Mouse (Mus musculus): ENCODE results near the gene Peak1. TPM values are rescaled to one million over a fixed set of nuclear protein-coding genes. Genes with fewer than 3 reads are reported as not detected.

Gene Peak1
- polyA plus RNA-seq, 1 experiment = 0.01 TPM

DNA sequence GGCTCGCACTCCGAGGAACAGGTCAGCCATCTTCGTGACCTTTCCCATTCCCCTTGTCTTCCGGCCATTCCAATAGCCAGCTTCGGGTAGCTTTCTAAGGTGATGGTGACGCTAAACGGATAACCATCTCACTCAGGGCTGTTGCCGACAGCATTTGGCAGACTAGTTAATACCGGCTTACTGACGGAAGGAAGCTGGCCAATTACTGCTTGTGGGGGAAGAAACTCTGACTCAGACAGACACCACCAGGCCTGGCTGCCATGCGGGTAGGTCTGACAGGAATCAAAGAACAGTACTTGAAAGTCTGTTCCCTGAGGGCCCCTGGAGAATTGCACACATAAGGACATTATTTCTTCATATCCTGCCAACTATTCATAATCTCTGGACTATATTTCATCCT lies 212.5 kb downstream of the Peak1 start:
- no peak for TF ChIP-seq GATA1 (IDR thresholded peaks at IDR 0.05; ENCODE audit: low read length)

DNA sequence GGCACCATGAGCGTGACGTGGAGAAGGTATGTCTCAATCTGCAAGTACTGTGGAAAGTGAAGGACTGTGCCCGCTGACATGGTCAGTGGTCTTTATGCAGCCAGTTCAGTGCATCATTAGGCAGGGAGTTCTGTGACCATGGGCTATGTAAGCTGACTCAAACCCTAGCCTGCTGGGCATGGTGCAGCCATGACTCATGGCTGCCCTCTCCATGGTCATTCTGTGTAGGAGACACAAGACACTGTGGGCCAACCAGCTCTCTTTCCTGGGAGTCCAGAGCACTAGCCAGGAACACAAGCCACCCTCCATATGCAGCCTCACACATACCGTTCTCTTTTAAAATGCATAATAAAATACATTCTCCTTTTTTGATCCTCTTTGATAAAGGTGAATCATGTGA lies 213.6 kb downstream of the Peak1 start:
- no peaks in the 10 kb centered on the region for H3K9me3 ChIP-seq (ENCODE audit: control insufficient read depth, low read length)
- no peak overlapping the region for H3K4me3 ChIP-seq (replicated peaks)
- TF ChIP-seq GATA1 (IDR thresholded peaks at IDR 0.05; ENCODE audit: low read length) = no peak
- no peak for TF ChIP-seq TAL1 (IDR thresholded peaks at IDR 0.05; ENCODE audit: low read length)
- peaks cover 14% of the 10 kb centered on the region for H3K36me3 ChIP-seq (ENCODE audit: control insufficient read depth)
- H3K27me3 ChIP-seq (ENCODE audit: control insufficient read depth) = no peaks in the 10 kb centered on the region
- H3K4me1 ChIP-seq (ENCODE audit: control insufficient read depth) = no peaks in the 10 kb centered on the region

More for the DNA sequence above, 212.5 kb downstream of the Peak1 start:
- Histone ChIP-seq H3K36me3 (ENCODE audit: control insufficient read depth) (peaks cover 14% of the 10 kb centered on the region), H3K4me3 (replicated peaks) (no peak overlapping the region), H3K9me3 (ENCODE audit: control insufficient read depth, low read length) (no peaks in the 10 kb centered on the region), H3K4me1 (ENCODE audit: control insufficient read depth) (no peaks in the 10 kb centered on the region), H3K27me3 (ENCODE audit: control insufficient read depth) (no peaks in the 10 kb centered on the region)

GRCm38 (mm10) chr9:56200645-56201314 lies 217.1 kb downstream of the Peak1 start:
- Histone ChIP-seq H3K27me3 (ENCODE audit: control insufficient read depth) (no peaks in the 10 kb centered on the region), H3K36me3 (ENCODE audit: control insufficient read depth) (peaks cover 2% of the 10 kb centered on the region; the same call in 1 of the 2 replicates), H3K4me3 (replicated peaks) (no peak overlapping the region), H3K4me1 (ENCODE audit: control insufficient read depth) (no peaks in the 10 kb centered on the region), H3K9me3 (ENCODE audit: control insufficient read depth, low read length) (no peaks in the 10 kb centered on the region)
- TF ChIP-seq TAL1 (IDR thresholded peaks at IDR 0.05; ENCODE audit: low read length) (no peak), GATA1 (IDR thresholded peaks at IDR 0.05; ENCODE audit: low read length) (no peak)

DNA sequence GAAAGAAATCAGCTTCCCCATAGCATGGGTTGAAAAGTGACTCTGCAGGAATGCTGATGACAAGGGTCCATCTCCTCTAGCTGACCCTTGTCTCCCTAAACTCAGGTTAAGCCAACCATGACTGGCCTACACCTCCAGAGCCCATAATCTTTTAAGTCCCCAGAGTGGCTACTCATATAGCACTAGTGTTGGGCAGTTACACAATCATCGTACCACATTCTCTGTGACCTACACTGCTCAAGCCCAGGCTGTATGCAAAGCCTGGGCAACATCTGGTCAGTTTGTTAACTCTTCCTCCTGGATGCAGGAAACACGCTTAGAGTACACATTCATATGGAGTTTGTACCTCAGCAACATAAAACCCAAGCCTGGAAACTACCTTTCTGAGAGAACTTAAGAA lies 217.7 kb downstream of the Peak1 start:
- H3K9me3 ChIP-seq (ENCODE audit: control insufficient read depth, low read length) = no peaks in the 10 kb centered on the region
- no peaks in the 10 kb centered on the region for H3K27me3 ChIP-seq (ENCODE audit: control insufficient read depth)
- H3K4me1 ChIP-seq (ENCODE audit: control insufficient read depth) = no peaks in the 10 kb centered on the region
- H3K4me3 ChIP-seq (replicated peaks) = no peak overlapping the region
- no peak for TF ChIP-seq TAL1 (IDR thresholded peaks at IDR 0.05; ENCODE audit: low read length)
- no peak for TF ChIP-seq GATA1 (IDR thresholded peaks at IDR 0.05; ENCODE audit: low read length)
- no peaks in the 10 kb centered on the region; the same call in 1 of the 2 replicates for H3K36me3 ChIP-seq (ENCODE audit: control insufficient read depth)

DNA sequence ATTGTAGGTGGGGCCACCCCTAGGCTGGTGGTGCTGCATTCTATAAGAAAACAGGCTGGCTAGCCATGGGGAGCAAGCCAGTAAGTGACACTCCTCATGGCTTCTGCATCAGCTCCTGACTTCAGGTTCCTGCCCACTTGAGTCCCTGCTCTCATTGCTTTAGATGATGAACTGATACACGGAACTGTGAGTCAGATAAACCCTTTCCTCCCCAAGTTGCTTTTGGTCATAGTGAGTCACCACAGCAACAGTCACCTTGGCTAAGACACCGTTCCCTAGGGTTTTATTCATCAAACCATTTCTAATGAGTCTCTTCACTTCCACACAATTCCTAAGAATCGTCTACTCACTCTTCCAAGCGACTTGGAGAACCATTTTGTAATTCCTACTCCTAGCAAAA lies 220.9 kb downstream of the Peak1 start:
- no peaks in the 10 kb centered on the region for H3K9me3 ChIP-seq (ENCODE audit: control insufficient read depth, low read length)
- H3K4me1 ChIP-seq (ENCODE audit: control insufficient read depth) = no peaks in the 10 kb centered on the region
- no peak overlapping the region for H3K4me3 ChIP-seq (replicated peaks)
- no peaks in the 10 kb centered on the region for H3K36me3 ChIP-seq (ENCODE audit: control insufficient read depth)
- H3K27me3 ChIP-seq (ENCODE audit: control insufficient read depth) = no peaks in the 10 kb centered on the region
- TF ChIP-seq TAL1 (IDR thresholded peaks at IDR 0.05; ENCODE audit: low read length) (no peak), GATA1 (IDR thresholded peaks at IDR 0.05; ENCODE audit: low read length) (no peak)

- TF ChIP-seq GATA1 (IDR thresholded peaks at IDR 0.05; ENCODE audit: low read length) = no peak
- no peak for TF ChIP-seq TAL1 (IDR thresholded peaks at IDR 0.05; ENCODE audit: low read length)
- H3K4me3 ChIP-seq (replicated peaks) = no peak overlapping the region
- no peaks in the 10 kb centered on the region for H3K27me3 ChIP-seq (ENCODE audit: control insufficient read depth)
- no peaks in the 10 kb centered on the region for H3K4me1 ChIP-seq (ENCODE audit: control insufficient read depth)
- no peaks in the 10 kb centered on the region for H3K36me3 ChIP-seq (ENCODE audit: control insufficient read depth)
- H3K9me3 ChIP-seq (ENCODE audit: control insufficient read depth, low read length) = no peaks in the 10 kb centered on the region
Measured at GRCm38 (mm10) chr9:56195193-56195592, 222.7 kb downstream of the Peak1 start.

DNA sequence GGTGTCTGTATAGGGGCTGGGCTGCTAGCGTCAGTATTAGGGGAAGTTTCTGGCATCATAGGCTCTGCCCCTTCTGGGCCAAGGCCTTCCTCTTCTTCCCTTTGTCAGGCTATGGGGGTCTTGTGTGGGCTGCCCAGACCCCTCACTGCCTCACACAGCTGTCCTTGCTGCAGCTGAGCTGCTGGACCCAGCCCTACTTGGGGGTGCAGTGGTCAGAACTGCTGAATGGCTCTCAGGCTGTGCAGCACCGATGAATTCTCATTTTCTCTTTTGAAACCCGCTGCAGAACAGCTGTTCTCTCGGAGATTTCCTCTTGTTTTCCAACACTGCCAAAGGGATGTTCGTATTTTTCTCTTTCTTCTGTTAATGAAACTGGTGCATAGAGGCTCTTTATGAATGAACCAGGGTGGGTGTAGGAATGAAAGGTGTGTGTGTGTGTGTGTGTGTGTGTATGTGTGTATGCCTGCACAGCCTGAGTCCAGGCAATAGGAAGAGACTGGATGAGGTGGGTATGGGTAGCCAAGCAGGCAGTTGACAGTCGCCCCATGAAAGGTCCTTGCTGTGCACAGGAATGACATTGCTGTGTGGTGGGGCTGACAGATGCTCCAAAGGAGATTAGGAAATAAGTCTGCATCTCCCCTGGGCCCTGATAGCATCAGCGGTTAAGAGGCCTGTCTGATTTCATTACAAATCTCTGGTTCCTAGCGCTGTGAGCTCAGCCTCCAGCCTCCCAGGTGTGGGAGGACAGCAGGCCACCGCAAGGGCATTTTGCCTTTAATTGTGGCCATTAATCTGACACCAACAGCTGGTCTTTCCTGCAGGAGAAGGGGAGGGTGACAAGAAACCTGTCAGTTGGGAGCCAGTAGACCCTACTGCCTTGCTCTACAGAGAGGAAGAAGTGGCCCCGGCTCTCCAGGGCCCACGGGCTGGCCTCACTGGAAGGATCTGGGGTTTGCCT lies 226.1 kb downstream of the Peak1 start:
- Histone ChIP-seq H3K4me3 (replicated peaks) (no peak overlapping the region), H3K4me1 (ENCODE audit: control insufficient read depth) (no peaks in the 10 kb centered on the region), H3K36me3 (ENCODE audit: control insufficient read depth) (no peaks in the 10 kb centered on the region), H3K9me3 (ENCODE audit: control insufficient read depth, low read length) (no peaks in the 10 kb centered on the region), H3K27me3 (ENCODE audit: control insufficient read depth) (no peaks in the 10 kb centered on the region)
- TF ChIP-seq GATA1 (IDR thresholded peaks at IDR 0.05; ENCODE audit: low read length) (no peak), TAL1 (IDR thresholded peaks at IDR 0.05; ENCODE audit: low read length) (no peak)

DNA sequence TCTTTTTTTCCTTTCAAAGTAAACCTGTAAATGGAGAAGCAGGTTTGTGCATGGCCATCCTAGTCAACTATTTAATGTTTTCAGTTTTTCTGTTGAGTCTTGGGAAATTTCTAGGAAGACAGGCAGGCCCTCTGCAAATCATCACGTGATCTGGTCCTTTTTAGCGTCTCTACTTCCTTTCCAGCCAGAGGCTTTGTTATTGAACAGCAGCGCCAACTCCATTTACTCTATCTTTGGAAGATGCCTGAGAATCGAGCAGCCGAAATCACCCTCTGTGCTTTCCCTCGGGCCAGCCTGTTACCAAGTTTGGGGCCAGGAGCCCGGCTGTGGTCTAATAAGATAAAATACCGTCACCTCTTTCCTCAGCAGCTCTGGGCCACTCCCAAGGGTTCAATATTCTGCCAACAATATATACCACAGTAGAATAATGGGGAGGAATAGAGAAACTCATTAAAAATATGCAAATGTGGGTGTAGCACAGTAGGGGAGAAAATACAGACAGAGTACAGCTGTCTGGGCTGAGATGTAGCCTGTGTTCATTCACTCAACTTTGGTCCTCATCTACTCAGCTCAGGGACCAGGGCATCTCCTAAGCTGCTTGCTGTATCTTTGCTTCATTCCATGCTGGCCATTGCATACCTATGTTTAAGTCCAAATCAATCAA lies 237.6 kb downstream of the Peak1 start:
- no peaks in the 10 kb centered on the region for H3K27me3 ChIP-seq (ENCODE audit: control insufficient read depth)
- H3K36me3 ChIP-seq (ENCODE audit: control insufficient read depth) = no peaks in the 10 kb centered on the region
- TF ChIP-seq TAL1 (IDR thresholded peaks at IDR 0.05; ENCODE audit: low read length) (no peak), GATA1 (IDR thresholded peaks at IDR 0.05; ENCODE audit: low read length) (no peak)
- H3K4me3 ChIP-seq (replicated peaks) = no peak overlapping the region
- H3K4me1 ChIP-seq (ENCODE audit: control insufficient read depth) = no peaks in the 10 kb centered on the region
- H3K9me3 ChIP-seq (ENCODE audit: control insufficient read depth, low read length) = no peaks in the 10 kb centered on the region

All from erythroblast, embryonic 14.5 days (primary cell).